Mouse (Mus musculus) kidney, adult 8-10 months (tissue): Measurements from ENCODE around the gene Gm37240.
"Not testable (repeated sequence)": the region's sequence is repeated elsewhere in the genome, so short reads cannot be mapped to it uniquely, and the experiment has no call there.

Source experiments
- DNase-seq, 2 experiments: peaks; one replicate each; pipeline ENCODE4 v3.0.0; 2022

Gm37240 gene

GRCm38 (mm10) chr3:85629895-85630510, 257.3 kb downstream of the Gm37240 start:
- DNase-seq = no peak

- no peak for DNase-seq
These were observed 267.6 kb downstream of the Gm37240 start for GRCm38 (mm10) chr3:85619751-85620150.

- DNase-seq = no peak
These were observed 268.0 kb downstream of the Gm37240 start for GRCm38 (mm10) chr3:85619345-85619744.

GRCm38 (mm10) chr3:85618885-85619284, 268.4 kb downstream of the Gm37240 start:
- DNase-seq = no peak

GRCm38 (mm10) chr3:85616389-85616788, 270.9 kb downstream of the Gm37240 start:
- no peak for DNase-seq

GRCm38 (mm10) chr3:85607753-85608152, 279.6 kb downstream of the Gm37240 start:
- DNase-seq = no peak

- DNase-seq = no peak
These were observed 280.4 kb downstream of the Gm37240 start for GRCm38 (mm10) chr3:85606912-85607311.

- no peak for DNase-seq
These were observed 283.5 kb downstream of the Gm37240 start for GRCm38 (mm10) chr3:85603811-85604210.

- no peak for DNase-seq
These were observed 285.4 kb downstream of the Gm37240 start for GRCm38 (mm10) chr3:85601841-85602305.

- no peak for DNase-seq
These were observed 287.8 kb downstream of the Gm37240 start for GRCm38 (mm10) chr3:85599526-85599925.

- DNase-seq = no peak
These were observed 292.9 kb downstream of the Gm37240 start for GRCm38 (mm10) chr3:85594452-85594851.

- no peak for DNase-seq
These were observed 294.6 kb downstream of the Gm37240 start for GRCm38 (mm10) chr3:85592640-85593252.

GRCm38 (mm10) chr3:85592067-85592466, 295.3 kb downstream of the Gm37240 start:
- DNase-seq = no peak

GRCm38 (mm10) chr3:85590090-85590754, 297.1 kb downstream of the Gm37240 start:
- DNase-seq = no peak

GRCm38 (mm10) chr3:85588701-85589100, 298.6 kb downstream of the Gm37240 start:
- DNase-seq = no peak

- no peak for DNase-seq
These were observed 302.4 kb downstream of the Gm37240 start for GRCm38 (mm10) chr3:85584966-85585365.

GRCm38 (mm10) chr3:85583194-85583593, 304.1 kb downstream of the Gm37240 start:
- DNase-seq = no peak

- DNase-seq = no peak
These were observed 304.6 kb downstream of the Gm37240 start for GRCm38 (mm10) chr3:85582726-85583125.

GRCm38 (mm10) chr3:85573864-85574830, 313.2 kb downstream of the Gm37240 start, which contains the start of gene Gatb:
Gene Gatb, plus strand, starts transcription at chr3:85574119.
- peak; percentile 99 for DNase-seq

- no peak for DNase-seq
These were observed 314.0 kb downstream of the Gm37240 start for GRCm38 (mm10) chr3:85573216-85573863.

GRCm38 (mm10) chr3:85572502-85572901, 314.8 kb downstream of the Gm37240 start:
- DNase-seq = not testable (repeated sequence)

GRCm38 (mm10) chr3:85571276-85571675, 316.0 kb downstream of the Gm37240 start:
- peak; percentile 64 for DNase-seq
